Mouse (Mus musculus): Measurements from ENCODE around the gene Scfd2. TPM values are rescaled to one million over a fixed set of nuclear protein-coding genes. Genes with fewer than 3 reads are reported as not detected.
A peak's percentile ranks its signal among the peaks of the same experiment; 100 is the strongest.

Gene Scfd2
- polyA plus RNA-seq, 1 experiment from 2014 or later = 14.9 TPM

DNA sequence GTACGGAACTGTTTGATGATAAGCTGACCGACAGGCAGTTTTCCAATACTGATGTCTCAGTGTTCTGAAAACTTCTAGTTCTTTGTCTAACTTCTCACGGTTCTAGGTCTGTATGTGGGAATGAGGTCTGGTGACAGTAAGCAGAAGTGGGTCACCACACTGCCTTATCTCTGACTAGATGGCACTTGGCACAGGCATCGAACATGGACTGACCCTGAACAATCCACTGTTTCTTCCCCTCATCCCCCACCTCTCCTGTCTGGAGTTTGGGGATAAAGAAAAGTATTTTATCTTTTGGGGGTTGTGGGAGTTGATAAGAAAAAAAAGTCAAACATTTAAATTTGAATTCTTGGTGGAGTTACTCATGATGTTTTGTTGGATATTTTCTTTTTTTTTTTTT is 51.6 kb downstream of the Scfd2 start:
- Histone ChIP-seq H3K9me3 (replicated peaks; ENCODE audit: control insufficient read depth, low read length) (no peaks in the 10 kb centered on the region), H3K36me3 (replicated peaks; ENCODE audit: control insufficient read depth, insufficient read depth, low read depth, low read length) (no peaks in the 10 kb centered on the region), H3K4me3 (ENCODE audit: low read depth, low read length) (no peak overlapping the region), H3K4me1 (ENCODE audit: control insufficient read depth, insufficient read depth, low read length) (no peaks in the 10 kb centered on the region), H3K27ac (replicated peaks; ENCODE audit: low read depth, low read length) (no peak overlapping the region), H3K9ac (replicated peaks; ENCODE audit: low read length) (no peak overlapping the region), H3K27me3 (ENCODE audit: control insufficient read depth, insufficient read depth, low read length) (no peaks in the 10 kb centered on the region), H3K4me2 (ENCODE audit: low read depth, low read length) (no peak overlapping the region)
- ATAC-seq (replicated peaks; ENCODE audit: insufficient number of reproducible peaks, low FRiP score, low TSS enrichment, low read depth) (no peak), DNase-seq (ENCODE audit: low spot score) (no peak)
- 85% methylated on average over 4 of the region's 4 CpGs for WGBS

DNA sequence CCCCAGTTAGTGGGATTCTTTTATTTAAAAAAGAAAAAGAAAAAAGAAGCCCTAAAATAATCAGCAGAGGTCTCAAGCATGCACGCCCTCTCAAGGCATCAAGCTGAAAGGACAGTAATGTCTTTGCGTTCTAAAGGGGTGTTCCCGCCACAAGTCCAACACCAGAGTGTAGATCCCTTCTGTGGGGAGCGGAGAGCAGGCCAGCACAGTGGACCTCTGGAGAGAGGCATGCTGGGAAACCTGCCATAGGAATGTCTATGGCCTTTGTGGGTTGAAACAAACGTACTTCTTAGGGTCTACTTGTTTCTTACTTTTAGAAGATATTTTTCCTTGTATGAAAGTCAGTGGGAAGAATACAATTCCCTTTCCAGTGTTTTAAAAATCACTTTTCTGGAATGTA is 52.4 kb downstream of the Scfd2 start:
- 80% methylated on average over 5 of the region's 5 CpGs for WGBS
- H3K4me1 ChIP-seq (ENCODE audit: control insufficient read depth, insufficient read depth, low read length) = no peaks in the 10 kb centered on the region
- H3K27ac ChIP-seq (replicated peaks; ENCODE audit: low read depth, low read length) = no peak overlapping the region
- H3K4me2 ChIP-seq (ENCODE audit: low read depth, low read length) = no peak overlapping the region
- H3K36me3 ChIP-seq (replicated peaks; ENCODE audit: control insufficient read depth, insufficient read depth, low read depth, low read length) = no peaks in the 10 kb centered on the region
- DNase-seq (ENCODE audit: low spot score) = no peak
- H3K9ac ChIP-seq (replicated peaks; ENCODE audit: low read length) = no peak overlapping the region
- no peak for ATAC-seq (replicated peaks; ENCODE audit: insufficient number of reproducible peaks, low FRiP score, low TSS enrichment, low read depth)
- no peaks in the 10 kb centered on the region for H3K9me3 ChIP-seq (replicated peaks; ENCODE audit: control insufficient read depth, low read length)
- no peak overlapping the region for H3K4me3 ChIP-seq (ENCODE audit: low read depth, low read length)
- no peaks in the 10 kb centered on the region for H3K27me3 ChIP-seq (ENCODE audit: control insufficient read depth, insufficient read depth, low read length)

DNA sequence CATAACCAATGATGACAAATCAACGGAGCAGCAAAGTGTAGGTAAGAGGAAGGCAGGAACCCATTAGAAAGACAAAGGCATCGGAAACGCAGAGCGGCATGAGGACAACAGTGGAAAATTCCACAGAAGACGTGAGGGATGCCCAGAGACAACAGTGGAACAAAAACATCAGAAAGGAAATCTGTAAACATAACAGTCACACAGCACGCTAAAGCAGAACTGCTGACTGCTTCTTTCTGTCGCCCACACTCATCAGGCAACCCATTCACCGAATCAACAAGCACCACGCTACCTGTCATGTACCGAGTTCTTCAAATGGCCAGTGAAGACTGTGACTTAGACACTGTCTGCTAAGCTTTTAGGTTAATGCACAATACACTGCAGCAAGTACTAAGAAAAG is 55.0 kb downstream of the Scfd2 start:
- ATAC-seq (replicated peaks; ENCODE audit: insufficient number of reproducible peaks, low FRiP score, low TSS enrichment, low read depth) (no peak), DNase-seq (ENCODE audit: low spot score) (no peak)
- Histone ChIP-seq H3K4me1 (ENCODE audit: control insufficient read depth, insufficient read depth, low read length) (no peaks in the 10 kb centered on the region), H3K27me3 (ENCODE audit: control insufficient read depth, insufficient read depth, low read length) (no peaks in the 10 kb centered on the region), H3K27ac (replicated peaks; ENCODE audit: low read depth, low read length) (no peak overlapping the region), H3K4me2 (ENCODE audit: low read depth, low read length) (no peak overlapping the region), H3K9ac (replicated peaks; ENCODE audit: low read length) (no peak overlapping the region), H3K9me3 (replicated peaks; ENCODE audit: control insufficient read depth, low read length) (no peaks in the 10 kb centered on the region), H3K4me3 (ENCODE audit: low read depth, low read length) (no peak overlapping the region), H3K36me3 (replicated peaks; ENCODE audit: control insufficient read depth, insufficient read depth, low read depth, low read length) (no peaks in the 10 kb centered on the region)
- 88% methylated on average over 10 of the region's 10 CpGs for WGBS

DNA sequence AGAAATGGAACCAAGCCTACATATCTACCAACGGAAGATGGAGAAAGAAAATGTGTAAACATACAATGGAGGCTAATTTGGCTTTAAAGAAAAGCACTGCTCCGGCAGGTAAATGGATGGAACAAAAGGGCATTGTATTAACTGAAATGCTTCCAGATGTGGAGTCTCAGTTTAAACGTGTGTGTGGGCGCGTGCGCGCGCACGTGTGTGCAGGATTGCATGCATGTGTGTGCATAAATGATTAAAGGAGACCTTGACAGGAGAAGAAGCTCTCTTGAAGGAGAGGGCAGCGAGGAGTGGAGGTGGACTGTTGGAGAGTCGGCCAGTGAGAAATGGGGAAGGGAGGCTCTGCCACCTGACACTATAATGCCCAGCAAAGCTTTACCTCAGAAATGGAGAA is 58.4 kb downstream of the Scfd2 start:
- Histone ChIP-seq H3K4me2 (ENCODE audit: low read depth, low read length) (no peak overlapping the region), H3K27ac (replicated peaks; ENCODE audit: low read depth, low read length) (no peak overlapping the region), H3K27me3 (ENCODE audit: control insufficient read depth, insufficient read depth, low read length) (no peaks in the 10 kb centered on the region), H3K4me1 (ENCODE audit: control insufficient read depth, insufficient read depth, low read length) (no peaks in the 10 kb centered on the region; the same call in 1 of the 2 replicates), H3K4me3 (ENCODE audit: low read depth, low read length) (no peak overlapping the region), H3K36me3 (replicated peaks; ENCODE audit: control insufficient read depth, insufficient read depth, low read depth, low read length) (no peaks in the 10 kb centered on the region), H3K9me3 (replicated peaks; ENCODE audit: control insufficient read depth, low read length) (no peaks in the 10 kb centered on the region), H3K9ac (replicated peaks; ENCODE audit: low read length) (no peak overlapping the region)
- ATAC-seq (replicated peaks; ENCODE audit: insufficient number of reproducible peaks, low FRiP score, low TSS enrichment, low read depth) (no peak), DNase-seq (ENCODE audit: low spot score) (peak; percentile 63)
- 51% methylated on average over 11 of the region's 11 CpGs for WGBS

DNA sequence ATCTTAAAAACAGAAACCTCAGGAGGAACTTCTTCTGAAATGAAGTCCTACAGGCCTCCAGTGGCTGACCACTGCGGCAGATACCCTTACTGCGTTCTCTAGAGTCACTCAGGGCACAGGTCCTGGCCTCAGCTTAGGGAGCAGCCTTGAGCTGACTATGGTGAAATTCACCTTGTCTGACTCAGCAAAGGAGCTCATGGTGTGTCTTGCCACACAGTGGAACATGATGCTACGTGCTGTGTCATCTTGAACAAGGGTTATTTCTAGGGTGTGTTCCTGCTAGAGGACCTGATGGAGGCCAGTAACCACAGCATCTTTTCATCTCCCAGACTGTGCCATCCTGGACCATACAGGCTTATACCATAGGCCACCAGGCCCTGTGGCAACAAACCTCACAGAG is 60.7 kb downstream of the Scfd2 start:
- Histone ChIP-seq H3K9ac (replicated peaks; ENCODE audit: low read length) (no peak overlapping the region), H3K4me2 (ENCODE audit: low read depth, low read length) (no peak overlapping the region), H3K9me3 (replicated peaks; ENCODE audit: control insufficient read depth, low read length) (no peaks in the 10 kb centered on the region), H3K36me3 (replicated peaks; ENCODE audit: control insufficient read depth, insufficient read depth, low read depth, low read length) (no peaks in the 10 kb centered on the region), H3K4me1 (ENCODE audit: control insufficient read depth, insufficient read depth, low read length) (no peaks in the 10 kb centered on the region; the same call in 1 of the 2 replicates), H3K4me3 (ENCODE audit: low read depth, low read length) (no peak overlapping the region), H3K27ac (replicated peaks; ENCODE audit: low read depth, low read length) (no peak overlapping the region), H3K27me3 (ENCODE audit: control insufficient read depth, insufficient read depth, low read length) (no peaks in the 10 kb centered on the region)
- ATAC-seq (replicated peaks; ENCODE audit: insufficient number of reproducible peaks, low FRiP score, low TSS enrichment, low read depth) (no peak), DNase-seq (ENCODE audit: low spot score) (no peak)
- 89% methylated on average over 3 of the region's 3 CpGs for WGBS

DNA sequence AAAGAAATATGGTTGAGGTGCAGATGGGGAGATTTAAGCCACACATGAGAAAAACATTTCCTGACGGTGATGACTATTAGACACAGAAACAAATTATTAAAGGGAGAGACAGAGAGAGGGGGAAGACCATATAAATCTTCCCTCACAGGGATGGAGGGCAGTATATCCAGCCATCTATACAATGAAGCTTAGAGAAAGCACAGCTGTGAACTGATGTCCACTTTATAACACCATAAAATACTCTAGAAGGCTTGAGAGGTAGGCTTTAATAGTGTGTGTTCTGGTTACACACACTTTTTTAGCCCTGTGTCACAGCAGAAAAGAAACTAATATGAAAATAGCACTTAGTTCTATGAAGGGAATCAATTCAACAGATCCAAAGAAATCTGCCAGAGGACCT is 61.9 kb downstream of the Scfd2 start:
- 53% methylated on average over 1 of the region's 1 CpGs for WGBS
- DNase-seq (ENCODE audit: low spot score) (no peak), ATAC-seq (replicated peaks; ENCODE audit: insufficient number of reproducible peaks, low FRiP score, low TSS enrichment, low read depth) (no peak)
- Histone ChIP-seq H3K4me3 (ENCODE audit: low read depth, low read length) (no peak overlapping the region), H3K27me3 (ENCODE audit: control insufficient read depth, insufficient read depth, low read length) (no peaks in the 10 kb centered on the region), H3K4me2 (ENCODE audit: low read depth, low read length) (no peak overlapping the region), H3K9ac (replicated peaks; ENCODE audit: low read length) (no peak overlapping the region), H3K4me1 (ENCODE audit: control insufficient read depth, insufficient read depth, low read length) (no peaks in the 10 kb centered on the region; the same call in 1 of the 2 replicates), H3K36me3 (replicated peaks; ENCODE audit: control insufficient read depth, insufficient read depth, low read depth, low read length) (no peaks in the 10 kb centered on the region), H3K9me3 (replicated peaks; ENCODE audit: control insufficient read depth, low read length) (no peaks in the 10 kb centered on the region), H3K27ac (replicated peaks; ENCODE audit: low read depth, low read length) (no peak overlapping the region)

DNA sequence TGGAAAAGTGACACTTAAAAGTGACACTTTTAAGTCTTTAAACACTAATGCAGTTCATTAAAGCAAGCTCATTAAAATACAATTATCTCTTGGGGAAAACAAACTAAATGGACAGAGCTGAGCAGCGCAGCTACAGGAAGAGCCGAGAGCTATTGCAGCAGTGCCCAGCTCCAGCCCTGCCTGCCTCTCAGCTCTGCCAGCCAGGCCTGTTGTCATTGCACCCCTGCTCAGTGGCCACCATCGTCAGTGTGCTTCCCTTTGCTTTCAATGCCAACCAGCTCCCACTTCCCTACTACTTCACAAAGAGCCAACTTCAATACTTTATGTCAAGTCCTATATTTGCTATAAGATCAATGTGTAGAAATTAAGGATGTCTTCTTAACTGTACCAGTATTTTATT is 63.8 kb downstream of the Scfd2 start:
- Histone ChIP-seq H3K27me3 (ENCODE audit: control insufficient read depth, insufficient read depth, low read length) (no peaks in the 10 kb centered on the region), H3K27ac (replicated peaks; ENCODE audit: low read depth, low read length) (no peak overlapping the region), H3K9me3 (replicated peaks; ENCODE audit: control insufficient read depth, low read length) (no peaks in the 10 kb centered on the region), H3K36me3 (replicated peaks; ENCODE audit: control insufficient read depth, insufficient read depth, low read depth, low read length) (no peaks in the 10 kb centered on the region), H3K4me2 (ENCODE audit: low read depth, low read length) (no peak overlapping the region), H3K4me3 (ENCODE audit: low read depth, low read length) (no peak overlapping the region), H3K4me1 (ENCODE audit: control insufficient read depth, insufficient read depth, low read length) (no peaks in the 10 kb centered on the region; the same call in 1 of the 2 replicates), H3K9ac (replicated peaks; ENCODE audit: low read length) (no peak overlapping the region)
- 70% methylated on average over 3 of the region's 3 CpGs for WGBS
- DNase-seq (ENCODE audit: low spot score) (no peak), ATAC-seq (replicated peaks; ENCODE audit: insufficient number of reproducible peaks, low FRiP score, low TSS enrichment, low read depth) (no peak)

DNA sequence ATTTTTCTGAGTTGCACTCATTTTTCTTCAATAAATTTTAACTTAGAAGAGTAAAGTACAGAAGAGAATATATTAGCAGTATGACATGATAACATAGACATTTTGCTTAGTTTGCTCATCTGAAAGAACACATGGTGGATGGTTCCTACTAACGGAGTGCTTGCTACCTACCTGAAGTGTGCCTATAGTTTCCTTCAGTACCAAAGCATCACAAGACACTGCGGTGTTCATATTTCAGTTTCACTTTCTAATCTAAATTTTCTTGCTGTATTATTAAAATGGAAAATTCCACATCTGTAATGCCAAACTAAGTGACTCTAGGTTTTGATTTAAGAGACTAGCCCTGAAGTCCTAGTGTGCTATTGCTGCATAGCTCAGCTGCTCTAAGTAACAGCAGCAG is 74.8 kb downstream of the Scfd2 start:
- Histone ChIP-seq H3K36me3 (replicated peaks; ENCODE audit: control insufficient read depth, insufficient read depth, low read depth, low read length) (no peaks in the 10 kb centered on the region), H3K4me1 (ENCODE audit: control insufficient read depth, insufficient read depth, low read length) (no peaks in the 10 kb centered on the region), H3K9ac (replicated peaks; ENCODE audit: low read length) (no peak overlapping the region), H3K4me2 (ENCODE audit: low read depth, low read length) (no peak overlapping the region), H3K9me3 (replicated peaks; ENCODE audit: control insufficient read depth, low read length) (no peaks in the 10 kb centered on the region), H3K27ac (replicated peaks; ENCODE audit: low read depth, low read length) (no peak overlapping the region), H3K4me3 (ENCODE audit: low read depth, low read length) (no peak overlapping the region), H3K27me3 (ENCODE audit: control insufficient read depth, insufficient read depth, low read length) (no peaks in the 10 kb centered on the region)
- ATAC-seq (replicated peaks; ENCODE audit: insufficient number of reproducible peaks, low FRiP score, low TSS enrichment, low read depth) = no peak
- 89% methylated on average over 2 of the region's 2 CpGs for WGBS
- DNase-seq (ENCODE audit: low spot score) = no peak
